Mouse (Mus musculus) liver, embryonic 12.5 days (tissue): ENCODE measurements around the gene Pbld2. TPM values are rescaled to one million over a fixed set of nuclear protein-coding genes. Genes with fewer than 3 reads are reported as not detected.

ENCODE experiments used
- ATAC-seq: fragments of 200-750 bp; cut with Nextera tagmentation; 2 replicates; pipeline ENCODE4 v1.8.0; 2017; ENCODE audit warnings: moderate number of reproducible peaks, mild to moderate bottlenecking, moderate library complexity
- H3K27ac ChIP-seq: fragments of 300-500 bp; sonication (generic); 2 replicates; pipeline ENCODE4 v1.5.1; 2016; ENCODE audit warnings: mild to moderate bottlenecking
- H3K27me3 ChIP-seq: fragments of 300-500 bp; sonication (generic); replicated peaks from 2 replicates; pipeline ENCODE4 v1.6.1; 2016; ENCODE audit warnings: mild to moderate bottlenecking, moderate library complexity
- H3K36me3 ChIP-seq: fragments of 300-500 bp; sonication (generic); 2 replicates; pipeline ENCODE4 v1.6.1; 2016; ENCODE audit warnings: mild to moderate bottlenecking, moderate library complexity
- H3K4me1 ChIP-seq: fragments of 300-500 bp; sonication (generic); 2 replicates; pipeline ENCODE4 v1.6.1; 2016
- H3K4me2 ChIP-seq: fragments of 300-500 bp; sonication (generic); 2 replicates; pipeline ENCODE4 v1.6.1; 2016; ENCODE audit warnings: mild to moderate bottlenecking, moderate library complexity
- H3K4me3 ChIP-seq: fragments of 300-500 bp; sonication (generic); 2 replicates; pipeline ENCODE4 v1.5.1; 2016; ENCODE audit warnings: mild to moderate bottlenecking, moderate library complexity
- H3K9ac ChIP-seq: fragments of 300-500 bp; sonication (generic); 2 replicates; pipeline ENCODE4 v1.6.1; 2016; ENCODE audit warnings: mild to moderate bottlenecking, moderate library complexity
- H3K9me3 ChIP-seq: fragments of 300-500 bp; sonication (generic); replicated peaks from 2 replicates; pipeline ENCODE4 v1.6.1; 2016; ENCODE audit warnings: mild to moderate bottlenecking, moderate library complexity
- WGBS: fragments of 180-500 bp; shearing (Covaris S2); methylation state at CpG from one replicate; pipeline ENCODE4 v1.1.7; 2016; ENCODE audit not compliant: insufficient replicate concordance; 5-methylcytosine and 5-hydroxymethylcytosine counted together
- polyA plus RNA-seq: library from polyadenylated mRNA; unstranded; fragments of >200 nt; fragmentation: Nextera tagmentation; extraction: Ambion mirVana; gene quantifications from 2 replicates; pipeline ENCODE4 v1.2.1, GENCODE M21; 2016

Gene Pbld2
- polyA plus RNA-seq, 1 experiment from 2014 or later: 1.2 TPM

DNA sequence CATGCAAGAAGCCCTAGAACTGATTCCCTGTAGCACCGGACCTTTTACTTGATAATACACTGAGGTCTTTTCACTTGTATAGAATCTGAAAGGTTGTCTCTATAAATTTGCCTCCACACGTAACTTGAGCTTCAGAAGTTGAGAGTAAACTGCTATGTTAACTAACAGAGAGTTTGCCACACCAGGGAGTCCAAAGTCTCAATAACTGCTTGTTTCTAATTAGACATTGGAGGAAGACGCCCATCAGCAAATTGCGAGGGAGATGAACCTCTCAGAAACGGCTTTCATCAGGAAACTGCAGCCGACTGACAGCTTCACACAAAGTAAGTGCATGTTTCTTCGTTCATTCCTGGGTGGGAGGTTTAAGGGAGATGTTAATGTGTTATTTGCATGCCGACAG lies 41.4 kb downstream of the Pbld2 start:
- H3K9ac ChIP-seq: no peak overlapping the region
- no peak for ATAC-seq
- H3K27ac ChIP-seq: no peak overlapping the region
- H3K4me3 ChIP-seq: no peak overlapping the region
- H3K4me2 ChIP-seq: no peak overlapping the region
- WGBS: 56% methylated on average over 8 of the region's 8 CpGs
- H3K36me3 ChIP-seq: no peaks in the 10 kb centered on the region
- H3K9me3 ChIP-seq: no peaks in the 10 kb centered on the region
- no peaks in the 10 kb centered on the region for H3K27me3 ChIP-seq
- H3K4me1 ChIP-seq: no peaks in the 10 kb centered on the region

GRCm38 (mm10) chr10:63065988-63066387 lies 41.9 kb downstream of the Pbld2 start:
- no peak overlapping the region for H3K4me2 ChIP-seq
- H3K9me3 ChIP-seq: no peaks in the 10 kb centered on the region
- ATAC-seq: peak; percentile 44
- WGBS: 13% methylated on average over 5 of the region's 5 CpGs
- H3K27me3 ChIP-seq: no peaks in the 10 kb centered on the region
- no peaks in the 10 kb centered on the region for H3K36me3 ChIP-seq
- no peak overlapping the region for H3K9ac ChIP-seq
- H3K4me3 ChIP-seq: no peak overlapping the region
- no peak overlapping the region for H3K27ac ChIP-seq
- no peaks in the 10 kb centered on the region for H3K4me1 ChIP-seq

DNA sequence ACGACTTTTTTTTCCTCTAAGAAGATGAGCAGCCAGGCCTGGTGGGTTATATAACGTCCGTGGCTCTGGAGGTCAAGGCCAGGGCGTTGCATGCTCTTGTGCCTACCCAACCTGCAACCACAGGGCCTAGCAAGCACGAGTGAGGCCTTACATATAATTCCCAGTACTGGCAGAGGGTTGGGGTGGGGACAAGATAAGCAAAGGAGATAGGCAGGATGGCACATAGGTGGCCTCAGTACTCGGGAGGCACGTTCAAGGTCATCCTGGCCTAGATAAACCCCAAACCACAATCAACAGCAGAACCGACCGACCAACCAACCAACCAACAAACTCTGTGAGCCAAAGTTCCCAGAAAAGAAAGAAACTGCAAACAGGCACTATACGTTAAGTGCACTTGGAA lies 62.2 kb downstream of the Pbld2 start:
- peak; percentile 68 for ATAC-seq
- H3K9me3 ChIP-seq: no peaks in the 10 kb centered on the region
- no peak overlapping the region for H3K4me3 ChIP-seq
- H3K9ac ChIP-seq: no peak overlapping the region
- H3K27ac ChIP-seq: no peak overlapping the region
- peaks cover 25% of the 10 kb centered on the region for H3K4me1 ChIP-seq
- H3K27me3 ChIP-seq: peaks cover 25% of the 10 kb centered on the region
- no peaks in the 10 kb centered on the region for H3K36me3 ChIP-seq
- 36% methylated on average over 10 of the region's 10 CpGs for WGBS
- no peak overlapping the region; the same call in 1 of the 2 replicates for H3K4me2 ChIP-seq

GRCm38 (mm10) chr10:63089103-63089757 lies 65.1 kb downstream of the Pbld2 start:
- 0 out of 2 replicates have a peak overlapping the region, but pooled peaks have one; percentile 12 for H3K4me3 ChIP-seq
- no peak overlapping the region; the same call in 1 of the 2 replicates for H3K9ac ChIP-seq
- 33% methylated on average over 8 of the region's 8 CpGs for WGBS

DNA sequence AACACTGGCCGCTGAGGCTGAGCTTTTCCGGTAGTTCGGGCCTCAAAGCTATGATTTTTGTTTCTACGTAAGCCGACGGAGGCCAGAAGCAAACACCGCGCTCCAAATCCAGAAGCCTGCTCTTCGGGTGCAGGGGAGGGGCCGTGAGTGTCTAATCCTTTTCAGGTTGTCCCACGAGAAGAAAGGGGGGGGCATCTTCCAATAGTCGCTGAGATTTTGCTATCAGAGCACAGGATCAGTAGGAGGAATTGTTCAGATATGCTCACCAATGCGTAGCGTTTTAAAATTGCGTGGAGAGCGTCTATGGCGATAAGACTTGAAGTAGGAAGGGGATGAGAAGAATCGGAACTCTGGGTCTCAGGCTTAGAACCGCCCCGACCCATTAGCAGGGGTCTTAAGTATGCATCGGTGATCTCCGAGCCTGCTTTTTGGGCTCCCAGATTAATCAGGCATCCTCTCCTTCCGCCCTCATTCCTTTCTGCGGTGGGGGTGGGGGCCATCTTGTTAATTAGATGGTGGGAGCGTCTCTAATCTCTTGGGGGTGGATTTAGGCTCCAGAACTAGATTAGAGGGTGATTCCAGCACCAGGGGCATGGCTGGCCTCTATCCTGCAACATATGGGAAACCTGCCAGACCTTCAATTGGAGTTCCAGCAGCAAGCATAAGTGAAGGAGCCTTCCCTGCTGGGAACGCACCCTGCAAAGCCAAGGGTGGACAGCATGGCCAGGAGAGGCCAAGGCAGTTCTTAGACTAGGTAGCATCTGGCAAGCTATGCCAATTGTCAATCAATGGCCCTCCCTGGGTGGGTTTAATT lies 65.8 kb downstream of the Pbld2 start:
- peak overlapping the region; percentile 12; the same call in 1 of the 2 replicates for H3K4me3 ChIP-seq

More at GRCm38 (mm10) chr10:63089103-63089757, 65.1 kb downstream of the Pbld2 start:
- ATAC-seq: no peak
- no peaks in the 10 kb centered on the region for H3K36me3 ChIP-seq
- H3K27me3 ChIP-seq: peaks cover 34% of the 10 kb centered on the region
- no peak overlapping the region for H3K27ac ChIP-seq
- H3K4me2 ChIP-seq: peak overlapping the region; percentile 55
- no peaks in the 10 kb centered on the region for H3K9me3 ChIP-seq
- H3K4me1 ChIP-seq: peaks cover 20% of the 10 kb centered on the region

GRCm38 (mm10) chr10:63091915-63092314 lies 67.8 kb downstream of the Pbld2 start:
- Histone ChIP-seq H3K27ac (no peak overlapping the region), H3K4me1 (peaks cover 9% of the 10 kb centered on the region), H3K27me3 (peaks cover 49% of the 10 kb centered on the region), H3K9ac (no peak overlapping the region), H3K4me3 (no peak overlapping the region), H3K36me3 (no peaks in the 10 kb centered on the region), H3K9me3 (no peaks in the 10 kb centered on the region), H3K4me2 (no peak overlapping the region)
- ATAC-seq: no peak
- 59% methylated on average over 7 of the region's 7 CpGs for WGBS

More for the DNA sequence above, 65.8 kb downstream of the Pbld2 start:
- Histone ChIP-seq H3K9ac (peak overlapping the region; percentile 22; the same call in 1 of the 2 replicates), H3K4me1 (peaks cover 20% of the 10 kb centered on the region), H3K36me3 (no peaks in the 10 kb centered on the region), H3K27ac (no peak overlapping the region), H3K9me3 (no peaks in the 10 kb centered on the region), H3K4me2 (peak overlapping the region; percentile 55), H3K27me3 (peaks cover 36% of the 10 kb centered on the region)
- 9% methylated on average over 26 of the region's 26 CpGs for WGBS
- ATAC-seq: no peak

GRCm38 (mm10) chr10:63092616-63093550 lies 68.8 kb downstream of the Pbld2 start:
- WGBS: 62% methylated on average over 10 of the region's 10 CpGs
- H3K4me2 ChIP-seq: no peak overlapping the region
- H3K27me3 ChIP-seq: peaks cover 58% of the 10 kb centered on the region
- peaks cover 9% of the 10 kb centered on the region; the same call in 1 of the 2 replicates for H3K4me1 ChIP-seq
- no peak overlapping the region for H3K9ac ChIP-seq
- no peaks in the 10 kb centered on the region for H3K36me3 ChIP-seq
- H3K27ac ChIP-seq: no peak overlapping the region
- no peaks in the 10 kb centered on the region for H3K9me3 ChIP-seq
- ATAC-seq: no peak
- no peak overlapping the region for H3K4me3 ChIP-seq

DNA sequence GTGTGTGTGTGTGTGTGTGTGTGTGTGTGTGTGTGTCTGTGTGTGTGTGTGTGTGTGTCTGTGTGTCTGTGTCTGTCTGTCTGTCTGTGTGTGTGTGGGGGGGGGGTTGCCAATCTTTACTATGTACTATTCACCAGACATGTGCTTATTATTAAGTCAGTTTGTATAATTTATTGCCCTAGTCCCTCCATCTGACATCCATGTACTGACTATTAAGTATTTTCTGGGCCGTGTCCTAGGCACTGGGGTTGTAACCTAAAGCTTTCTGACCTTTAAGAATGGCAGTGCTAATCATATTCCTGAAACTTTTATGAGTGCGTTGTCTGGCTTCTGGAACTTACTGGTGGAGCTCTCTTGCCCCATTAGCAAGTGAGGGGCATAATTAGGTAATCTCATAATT lies 72.6 kb downstream of the Pbld2 start:
- WGBS: 61% methylated on average over 2 of the region's 2 CpGs
- Histone ChIP-seq H3K9me3 (no peaks in the 10 kb centered on the region), H3K27me3 (peaks cover 67% of the 10 kb centered on the region), H3K27ac (no peak overlapping the region), H3K4me2 (no peak overlapping the region), H3K9ac (no peak overlapping the region), H3K4me1 (peaks cover 6% of the 10 kb centered on the region; the same call in 1 of the 2 replicates), H3K36me3 (no peaks in the 10 kb centered on the region), H3K4me3 (no peak overlapping the region)
- no peak for ATAC-seq

GRCm38 (mm10) chr10:63098191-63098590 lies 74.1 kb downstream of the Pbld2 start:
- no peak overlapping the region for H3K4me3 ChIP-seq
- no peaks in the 10 kb centered on the region for H3K9me3 ChIP-seq
- H3K36me3 ChIP-seq: no peaks in the 10 kb centered on the region
- no peak overlapping the region for H3K9ac ChIP-seq
- ATAC-seq: no peak
- H3K4me1 ChIP-seq: peaks cover 6% of the 10 kb centered on the region; the same call in 1 of the 2 replicates
- WGBS: 59% methylated on average over 12 of the region's 12 CpGs
- H3K27ac ChIP-seq: no peak overlapping the region
- peaks cover 74% of the 10 kb centered on the region for H3K27me3 ChIP-seq
- H3K4me2 ChIP-seq: no peak overlapping the region

DNA sequence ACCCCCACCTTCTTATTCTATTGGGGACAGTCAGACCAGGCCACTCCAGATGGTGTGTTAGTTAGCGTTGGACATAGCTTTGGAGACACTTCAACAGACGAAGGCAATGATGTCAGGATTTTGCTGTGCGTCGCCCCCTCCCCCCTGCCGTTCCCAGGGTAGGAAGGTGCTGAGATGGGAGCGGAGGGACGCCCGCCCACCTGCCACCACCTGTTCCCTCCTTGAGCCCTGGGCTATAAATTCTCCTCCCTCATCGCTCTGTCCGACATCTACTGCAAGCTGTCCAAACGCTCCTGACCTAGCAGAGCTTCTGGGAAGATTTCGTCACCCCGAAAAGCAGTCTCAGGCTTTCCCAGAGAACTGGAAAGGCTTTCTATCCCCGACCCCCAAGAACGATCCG lies 75.4 kb downstream of the Pbld2 start, which contains the start of gene Atoh7:
TSS of gene Atoh7 (plus strand) at position 131 of the 400 bp plus-strand sequence.
- no peaks in the 10 kb centered on the region for H3K9me3 ChIP-seq
- H3K27ac ChIP-seq: no peak within 1 kb of the TSS
- H3K27me3 ChIP-seq: peaks cover 67% of the 10 kb centered on the region
- ATAC-seq: no peak
- peaks cover 6% of the 10 kb centered on the region; the same call in 1 of the 2 replicates for H3K4me1 ChIP-seq
- H3K36me3 ChIP-seq: no peaks in the 10 kb centered on the region
- H3K4me3 ChIP-seq: peak within 1 kb of the TSS; percentile 50
- H3K9ac ChIP-seq: no peak within 1 kb of the TSS
- H3K4me2 ChIP-seq: peak within 1 kb of the TSS; percentile 69
- 9% methylated on average over 16 of the region's 16 CpGs for WGBS

DNA sequence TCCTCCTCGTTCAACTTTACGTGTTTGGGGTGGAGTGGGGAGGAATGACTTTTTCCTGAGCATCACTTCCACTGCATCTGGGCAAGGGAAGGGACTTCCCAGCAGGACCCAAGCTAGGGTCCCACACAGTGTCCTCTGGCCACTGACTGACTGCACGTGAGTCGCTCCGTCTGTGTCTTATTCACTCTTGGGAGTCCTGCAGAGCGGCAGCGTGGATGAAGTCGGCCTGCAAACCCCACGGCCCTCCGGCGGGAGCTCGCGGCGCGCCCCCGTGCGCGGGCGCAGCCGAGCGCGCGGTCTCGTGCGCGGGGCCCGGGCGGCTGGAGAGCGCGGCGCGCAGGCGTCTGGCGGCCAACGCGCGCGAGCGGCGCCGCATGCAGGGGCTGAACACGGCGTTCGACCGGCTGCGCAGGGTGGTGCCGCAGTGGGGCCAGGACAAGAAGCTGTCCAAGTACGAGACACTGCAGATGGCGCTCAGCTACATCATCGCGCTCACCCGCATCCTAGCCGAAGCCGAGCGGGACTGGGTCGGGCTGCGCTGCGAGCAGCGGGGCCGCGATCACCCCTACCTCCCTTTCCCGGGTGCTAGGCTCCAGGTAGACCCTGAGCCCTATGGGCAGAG lies 75.9 kb downstream of the Pbld2 start:
- Histone ChIP-seq H3K36me3 (no peaks in the 10 kb centered on the region), H3K9me3 (no peaks in the 10 kb centered on the region), H3K27me3 (peaks cover 67% of the 10 kb centered on the region), H3K4me2 (peak overlapping the region; percentile 69), H3K9ac (no peak overlapping the region), H3K27ac (no peak overlapping the region), H3K4me1 (peaks cover 6% of the 10 kb centered on the region; the same call in 1 of the 2 replicates), H3K4me3 (peak overlapping the region; percentile 50)
- WGBS: under 1% methylated on average over 62 of the region's 62 CpGs
- no peak for ATAC-seq
